Mouse (Mus musculus) CD4-positive, CD25-positive, alpha-beta regulatory T cell, adult 2 months (primary cell): ENCODE measurements around the gene Dync2li1.

ENCODE experiments used
- DNase-seq: peaks from one replicate; pipeline ENCODE4 v3.0.0-alpha.2; 2012; ENCODE audit warnings: low read depth, low spot score

Dync2li1 gene

DNA sequence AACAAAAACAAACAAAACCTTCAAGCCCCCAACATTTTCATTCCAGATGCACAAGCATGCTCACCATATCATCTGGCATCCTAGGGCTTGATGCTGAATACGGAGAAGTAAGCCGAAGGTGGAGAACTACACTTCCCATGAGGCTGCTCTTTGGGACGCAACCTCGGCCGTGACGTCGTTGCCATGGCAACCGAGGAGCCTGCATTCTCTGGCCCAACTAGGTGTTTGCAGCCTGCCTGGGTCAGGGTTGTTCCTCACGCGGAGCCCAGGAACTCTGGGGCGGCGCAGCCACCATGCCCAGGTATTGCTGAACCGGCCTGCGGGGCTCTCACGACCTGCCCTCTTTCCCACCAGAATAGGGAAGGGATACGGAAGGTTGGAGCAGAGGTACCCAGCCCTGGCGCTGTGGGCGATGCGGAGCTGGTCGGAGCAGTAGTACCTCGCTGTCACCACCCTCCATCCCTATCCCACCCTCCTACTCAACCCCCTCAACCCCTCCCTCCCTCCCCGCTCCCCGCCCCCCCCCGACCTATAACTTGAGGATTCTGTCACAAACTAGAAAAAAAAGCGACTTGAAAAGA, at the start of gene Dync2li1:
Gene Dync2li1, plus strand, starts transcription at position 221 of the 581 bp plus-strand sequence.
- peak; percentile 96 for DNase-seq

GRCm38 (mm10) chr17:84576621-84577293, 49.5 kb upstream of the Dync2li1 start:
- DNase-seq: no peak

DNA sequence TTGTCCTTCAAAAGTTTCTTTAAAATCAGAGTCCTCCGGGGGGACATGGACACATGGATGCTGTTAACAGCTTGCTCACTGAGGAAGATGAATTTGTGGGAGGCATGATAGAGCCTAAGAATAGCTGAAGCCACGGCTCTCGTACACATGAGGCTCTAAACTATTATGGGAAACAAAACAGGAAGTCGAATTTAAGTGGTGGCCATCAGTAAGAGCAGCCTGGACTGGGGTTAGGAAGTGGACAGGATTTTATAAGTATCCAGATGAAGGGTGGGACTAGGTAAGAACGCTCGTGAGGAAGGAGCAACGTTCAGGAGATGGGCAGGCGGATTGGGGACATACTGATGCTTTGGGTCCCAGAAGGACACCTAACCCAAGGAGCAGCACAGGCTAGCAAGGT, 47.0 kb upstream of the Dync2li1 start:
- DNase-seq: no peak

GRCm38 (mm10) chr17:84579817-84580216, 46.5 kb upstream of the Dync2li1 start:
- DNase-seq: no peak

- no peak for DNase-seq
Observed at GRCm38 (mm10) chr17:84580821-84581220, 45.5 kb upstream of the Dync2li1 start.

GRCm38 (mm10) chr17:84581740-84582414, 44.4 kb upstream of the Dync2li1 start:
- DNase-seq: no peak

DNA sequence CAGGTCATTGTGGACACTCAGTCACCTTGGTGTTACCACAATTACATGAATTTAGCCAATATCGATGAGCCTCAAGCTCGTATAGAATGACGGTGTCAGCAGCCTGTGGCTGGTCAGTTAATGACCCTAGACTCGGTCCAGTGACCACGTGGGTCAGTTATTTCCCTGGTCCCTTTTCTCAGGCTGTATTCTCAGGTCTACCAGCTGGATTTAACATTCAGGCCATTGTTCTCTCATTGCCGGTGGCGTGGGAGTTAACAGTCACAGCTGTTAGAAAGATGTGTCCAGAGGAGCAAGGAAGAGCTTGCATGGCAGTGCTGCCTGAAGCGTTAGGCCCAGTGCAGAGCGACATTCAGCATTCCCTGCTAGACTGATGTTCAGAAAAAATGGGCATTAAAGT, 42.2 kb upstream of the Dync2li1 start:
- DNase-seq: no peak

- no peak for DNase-seq
Observed at GRCm38 (mm10) chr17:84585104-84585503, 41.2 kb upstream of the Dync2li1 start.

DNA sequence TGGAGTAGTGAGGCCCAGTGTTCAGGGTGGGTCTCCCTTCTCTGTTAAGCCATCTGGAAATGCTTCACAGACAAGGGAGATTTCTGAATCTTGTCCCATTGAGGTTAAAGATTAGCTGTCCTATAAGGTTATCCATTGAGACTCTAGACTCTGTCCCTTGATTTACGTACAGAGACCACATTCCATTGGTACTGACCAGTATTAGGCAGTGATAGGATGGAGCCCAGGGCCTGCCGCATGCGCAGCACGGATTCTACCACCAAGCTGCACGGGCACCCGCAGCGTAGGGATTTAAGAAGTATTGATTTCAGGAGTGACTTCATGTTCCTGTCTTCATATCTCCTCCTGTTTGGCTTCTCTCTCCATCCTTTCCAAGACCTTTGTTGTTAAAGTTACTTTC, 36.2 kb upstream of the Dync2li1 start:
- DNase-seq: no peak

- DNase-seq: no peak
Observed at GRCm38 (mm10) chr17:84591431-84592150, 34.7 kb upstream of the Dync2li1 start.

DNA sequence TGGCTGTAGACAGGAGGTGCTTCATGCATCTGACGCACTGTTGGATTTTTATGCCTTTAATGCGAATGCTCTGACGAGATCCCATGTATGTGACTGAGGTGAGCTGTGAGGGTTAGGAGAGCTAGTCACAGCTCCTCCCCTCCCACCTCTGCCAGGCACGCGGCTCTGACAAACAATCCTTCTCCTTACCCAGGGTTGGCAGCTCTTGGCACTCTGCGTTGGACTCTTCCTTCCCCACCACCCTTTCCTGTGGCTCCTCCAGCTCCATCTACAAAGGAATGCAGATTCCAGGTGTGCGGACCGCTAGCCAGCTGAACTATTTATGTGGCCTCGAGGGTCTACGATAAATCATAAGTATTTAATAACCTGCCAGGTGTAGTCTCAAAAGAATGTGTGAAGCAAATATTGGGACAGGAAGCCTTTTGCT, 30.3 kb upstream of the Dync2li1 start:
- DNase-seq: no peak

DNA sequence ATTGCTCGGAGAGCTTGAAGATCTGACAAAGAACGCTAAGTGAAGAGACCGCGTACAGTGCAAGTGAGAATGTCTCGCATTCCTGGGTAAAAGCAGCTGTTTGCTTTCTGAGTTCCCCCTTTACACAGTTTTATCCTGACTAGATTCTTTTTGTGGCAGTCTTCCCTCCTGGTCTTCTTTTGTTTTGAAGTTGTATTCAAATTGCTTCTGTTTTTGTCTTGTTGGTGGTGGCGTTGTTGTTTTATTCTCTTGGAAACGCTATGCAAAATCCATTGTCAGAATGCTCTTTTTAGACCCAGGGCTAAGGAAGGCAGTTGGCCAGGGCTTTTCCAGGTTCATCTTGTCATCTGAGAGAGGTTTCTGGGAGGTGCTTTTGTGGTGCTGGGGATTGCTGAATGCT, 29.8 kb upstream of the Dync2li1 start:
- no peak for DNase-seq

DNA sequence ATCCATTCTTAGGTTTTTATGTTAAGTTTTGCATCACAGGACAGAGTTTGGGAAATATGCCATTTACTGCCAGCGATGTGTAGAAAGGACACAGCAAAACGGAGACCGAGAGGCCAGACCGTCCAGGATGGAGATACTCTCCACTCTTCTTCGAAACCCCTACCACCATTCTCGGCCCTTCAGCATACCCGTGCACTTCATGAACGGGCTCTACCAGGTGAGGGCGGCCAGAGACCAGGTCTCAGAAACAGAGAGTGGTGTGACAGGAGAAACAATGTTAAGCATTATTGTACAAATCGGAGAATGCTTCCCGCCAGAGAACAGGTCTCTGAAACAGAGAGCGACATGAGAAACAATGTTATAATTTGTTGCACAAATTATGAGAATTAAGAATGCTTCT, 28.4 kb upstream of the Dync2li1 start:
- DNase-seq: no peak

DNA sequence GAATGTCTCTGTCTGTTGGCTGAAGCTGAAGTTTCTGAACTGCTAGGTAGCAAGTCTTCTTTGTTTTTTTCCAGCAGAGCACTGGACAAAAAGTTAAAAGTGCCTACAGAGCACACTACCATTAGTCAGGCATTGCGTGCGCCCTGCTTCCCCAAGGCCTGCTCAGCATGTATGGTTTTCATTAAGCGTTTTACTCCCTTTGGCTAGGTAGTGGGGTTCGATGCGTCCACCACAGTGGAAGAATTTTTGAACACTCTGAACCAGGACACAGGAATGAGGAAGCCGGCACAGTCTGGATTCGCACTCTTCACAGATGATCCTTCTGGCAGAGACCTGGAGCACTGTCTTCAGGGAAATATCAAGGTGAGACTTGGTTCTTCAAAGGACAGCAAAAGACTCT, 27.4 kb upstream of the Dync2li1 start:
- no peak for DNase-seq

DNA sequence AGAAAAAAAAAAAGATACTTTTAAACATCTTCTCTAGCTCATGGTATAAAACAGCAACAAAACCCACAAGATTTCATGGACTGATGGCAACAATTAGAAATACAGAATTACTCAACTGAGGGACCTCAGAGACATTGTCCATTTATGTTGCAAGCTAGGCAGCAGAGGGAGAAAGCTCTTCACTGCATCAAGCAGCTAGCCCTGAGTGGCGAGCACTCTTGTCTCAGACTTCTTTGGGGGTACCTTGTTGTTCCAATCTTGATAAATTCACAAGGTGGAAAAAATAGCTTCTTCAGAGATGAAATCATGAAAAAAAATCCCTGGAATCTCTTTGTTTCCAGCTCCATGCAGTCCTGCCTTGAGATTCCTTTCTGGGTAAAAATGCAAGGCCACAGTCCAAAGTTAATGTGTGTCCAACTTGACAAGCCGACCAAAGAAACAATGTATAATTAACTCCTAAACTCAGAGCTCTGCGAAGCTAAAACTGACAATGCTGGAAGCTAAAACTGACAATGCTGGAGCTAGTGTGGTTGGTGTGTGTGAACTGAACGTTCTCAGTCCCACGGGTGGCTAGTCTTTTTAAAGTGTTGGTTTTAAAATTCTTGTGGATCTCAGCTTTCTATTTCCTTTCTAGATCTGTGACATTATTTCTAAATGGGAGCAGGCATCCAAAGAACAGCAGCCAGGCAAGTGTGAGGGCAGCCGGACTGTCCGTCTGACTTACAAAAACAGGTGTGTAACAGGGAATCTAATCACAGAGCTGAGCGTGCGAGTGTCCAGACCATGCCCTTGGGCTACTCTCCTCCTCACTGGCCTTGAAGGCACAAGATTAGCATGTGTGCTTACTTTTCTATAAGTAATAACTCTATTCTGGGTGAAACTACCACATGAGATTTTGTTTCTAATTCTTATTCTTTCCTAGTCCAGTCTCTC, 26.0 kb upstream of the Dync2li1 start:
- no peak for DNase-seq

- DNase-seq: no peak
Observed at GRCm38 (mm10) chr17:84601805-84602204, 24.5 kb upstream of the Dync2li1 start.

DNA sequence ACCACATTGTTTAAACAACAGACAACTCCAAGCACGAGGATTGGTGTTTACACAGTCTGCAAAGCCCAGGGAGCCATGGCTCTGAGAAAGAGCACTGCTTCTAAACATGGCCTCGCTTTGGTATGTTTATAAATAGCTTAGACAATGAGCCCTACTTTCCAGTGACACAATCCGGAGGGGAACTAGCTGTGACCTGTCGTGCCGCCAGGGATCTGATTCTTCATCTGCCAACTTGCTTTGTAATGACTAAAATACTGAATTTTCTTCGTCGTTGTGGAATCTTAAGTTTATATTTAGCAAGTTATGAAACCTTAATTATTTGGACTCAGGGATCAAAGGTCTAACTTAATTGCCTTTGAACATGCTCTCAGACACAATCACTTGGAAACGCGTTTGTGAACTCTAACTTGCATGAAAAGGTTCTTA, 23.1 kb upstream of the Dync2li1 start:
- no peak for DNase-seq

DNA sequence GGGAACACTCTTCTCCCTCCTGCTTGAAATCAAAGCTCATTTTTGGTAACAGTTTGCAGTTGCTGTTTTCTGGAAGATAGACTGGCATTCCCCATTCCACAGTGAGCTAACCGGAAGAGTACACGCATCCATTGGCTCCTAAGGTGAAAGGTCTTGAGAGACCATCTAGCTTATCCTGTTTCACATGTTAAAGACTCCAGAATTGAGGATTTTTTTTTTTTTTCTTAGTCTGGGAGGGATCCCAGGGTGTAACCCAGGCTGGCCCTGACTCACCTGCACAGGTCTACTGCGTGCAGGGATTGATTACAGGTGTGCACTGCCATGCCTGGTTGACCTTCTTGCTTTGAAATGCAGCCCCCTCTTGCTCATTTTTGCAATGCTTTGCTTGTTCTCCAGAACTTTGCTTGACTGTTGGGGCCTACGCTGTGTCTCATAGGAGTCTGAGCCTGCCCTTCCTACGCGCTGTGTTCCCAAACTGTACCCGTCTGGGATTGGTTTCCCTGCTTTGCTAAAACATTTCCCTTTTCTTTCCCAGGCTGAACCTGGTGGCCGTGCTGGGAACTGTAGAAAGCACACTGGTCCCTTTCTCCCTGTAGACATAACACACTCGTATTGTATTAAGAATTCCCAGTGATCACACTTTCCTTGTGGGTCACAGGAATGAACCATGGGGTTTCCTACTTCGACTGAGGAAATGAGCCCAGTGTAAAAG, 22.4 kb upstream of the Dync2li1 start:
- DNase-seq: no peak

GRCm38 (mm10) chr17:84606976-84607375, 19.3 kb upstream of the Dync2li1 start:
- no peak for DNase-seq

DNA sequence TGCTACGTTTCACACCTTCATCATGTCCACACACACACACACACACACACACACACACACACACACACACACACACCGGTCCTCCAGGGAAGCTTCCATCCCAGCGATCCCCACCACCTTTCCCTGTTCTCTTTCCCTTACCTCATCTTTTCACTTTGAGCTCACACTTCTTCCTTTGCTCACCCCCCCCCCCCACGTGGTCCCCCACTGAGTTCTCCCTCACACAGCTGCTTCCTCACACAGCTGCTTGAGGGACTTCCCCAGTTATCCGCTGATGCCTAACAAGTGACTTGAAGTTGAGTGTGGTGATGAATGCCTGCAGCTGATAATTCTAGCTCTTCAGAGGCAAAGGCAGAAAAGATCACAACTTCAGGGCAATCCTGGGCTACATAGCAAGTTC, 18.7 kb upstream of the Dync2li1 start:
- peak; percentile 31 for DNase-seq

DNA sequence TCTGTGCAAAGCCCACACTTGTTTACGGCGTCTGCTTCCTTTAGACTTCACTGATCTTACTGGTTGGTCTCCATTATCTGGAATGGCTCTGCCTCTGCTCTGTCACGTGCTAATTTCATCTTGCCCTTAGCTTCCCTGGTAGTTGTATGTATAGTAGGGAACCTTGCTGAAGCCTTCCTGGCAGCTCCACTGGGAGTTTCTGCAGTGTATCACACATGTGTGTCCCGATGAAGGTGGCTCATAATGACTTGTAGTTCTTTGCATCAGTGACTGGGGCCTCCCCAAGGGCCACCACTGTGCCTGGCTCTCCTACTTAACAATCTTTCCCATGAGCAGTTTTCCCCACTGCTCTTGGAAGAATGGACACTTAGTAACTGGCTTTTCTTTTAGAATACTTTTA, 17.7 kb upstream of the Dync2li1 start:
- no peak for DNase-seq
